Mouse (Mus musculus) limb, embryonic 11.5 days (tissue): ENCODE results near the gene Thop1. TPM values are rescaled to one million over a fixed set of nuclear protein-coding genes. Genes with fewer than 3 reads are reported as not detected.

Source experiments
- ATAC-seq: fragments of 200-750 bp; cut with Nextera tagmentation; 2 replicates; pipeline ENCODE4 v1.8.0; 2017; ENCODE audit warnings: low read depth; ENCODE audit not compliant: insufficient number of reproducible peaks, low FRiP score, low TSS enrichment
- DNase-seq: peaks from one replicate; pipeline ENCODE4 v3.0.0-alpha.2; 2015; ENCODE audit warnings: low spot score
- H3K27ac ChIP-seq: fragments of 300-500 bp; sonication (generic); replicated peaks from 2 replicates; pipeline ENCODE4 v1.5.1; 2014; ENCODE audit warnings: low read depth, mild to moderate bottlenecking, low read length
- H3K27me3 ChIP-seq: fragments of 300-500 bp; sonication (generic); 2 replicates; pipeline ENCODE4 v1.6.1; 2014; ENCODE audit warnings: mild to moderate bottlenecking, low read length, mixed read lengths; ENCODE audit not compliant: control insufficient read depth, insufficient read depth
- H3K36me3 ChIP-seq: fragments of 300-500 bp; sonication (generic); 2 replicates; pipeline ENCODE4 v1.6.1; 2014; ENCODE audit warnings: mild to moderate bottlenecking, low read length, moderate library complexity, mixed read lengths; ENCODE audit not compliant: control insufficient read depth, insufficient read depth
- H3K4me1 ChIP-seq: fragments of 300-500 bp; sonication (generic); 2 replicates; pipeline ENCODE4 v1.6.1; 2014; ENCODE audit warnings: low read length, mixed read lengths; ENCODE audit not compliant: control insufficient read depth, insufficient read depth
- H3K4me2 ChIP-seq: fragments of 300-500 bp; sonication (generic); 2 replicates; pipeline ENCODE4 v1.6.1; 2014; ENCODE audit warnings: low read depth, mild to moderate bottlenecking, moderate library complexity; ENCODE audit not compliant: severe bottlenecking
- H3K4me3 ChIP-seq: fragments of 300-500 bp; sonication (generic); 2 replicates; pipeline ENCODE4 v1.5.1; 2014; ENCODE audit warnings: low read depth, low read length
- H3K9ac ChIP-seq: fragments of 300-500 bp; sonication (generic); 2 replicates; pipeline ENCODE4 v1.6.1; 2014; ENCODE audit warnings: mild to moderate bottlenecking, low read length
- H3K9me3 ChIP-seq: fragments of 300-500 bp; sonication (generic); 2 replicates; pipeline ENCODE4 v1.6.1; 2016; ENCODE audit warnings: low read length; ENCODE audit not compliant: control insufficient read depth
- WGBS: fragments of 180-500 bp; shearing (Covaris S2); extraction: QIAGEN DNeasy Blood & Tissue Kit; methylation state at CpG from one replicate; pipeline ENCODE4 v1.1.7; 2014; 5-methylcytosine and 5-hydroxymethylcytosine counted together
- polyA plus RNA-seq: library from polyadenylated mRNA; unstranded; fragments of >200 nt; fragmentation: Nextera tagmentation; extraction: Ambion mirVana; gene quantifications from 2 replicates; pipeline ENCODE4 v1.2.1, GENCODE M21; 2014

The Thop1 gene
- polyA plus RNA-seq: 64.0 and 73.5 TPM in 2 replicates

- Histone ChIP-seq H3K27me3 (no peaks in the 10 kb centered on the region), H3K9me3 (no peaks in the 10 kb centered on the region), H3K9ac (peak within 1 kb of the TSS; percentile 82), H3K4me3 (peak within 1 kb of the TSS; percentile 72), H3K36me3 (peaks cover 19% of the 10 kb centered on the region), H3K4me2 (peak within 1 kb of the TSS; percentile 78), H3K4me1 (peaks cover 13% of the 10 kb centered on the region), H3K27ac (no peak within 1 kb of the TSS)
- under 1% methylated on average over 35 of the region's 35 CpGs for WGBS
- peak; percentile 97 for ATAC-seq
- peak; percentile 99 for DNase-seq
Observed at GRCm38 (mm10) chr10:81069836-81070235, at the start of gene Thop1. Gene Thop1 (plus strand): TSS chr10:81070035.

- Histone ChIP-seq H3K36me3 (no peaks in the 10 kb centered on the region), H3K9me3 (no peaks in the 10 kb centered on the region), H3K27ac (no peak overlapping the region), H3K4me2 (no peak overlapping the region), H3K4me3 (no peak overlapping the region), H3K4me1 (peaks cover 4% of the 10 kb centered on the region; the same call in 1 of the 2 replicates), H3K27me3 (peaks cover 29% of the 10 kb centered on the region), H3K9ac (no peak overlapping the region)
- WGBS: 70% methylated on average over 2 of the region's 2 CpGs
- DNase-seq (no peak), ATAC-seq (no peak)
Observed at GRCm38 (mm10) chr10:81020207-81020606, 49.6 kb upstream of the Thop1 start.

- ATAC-seq: no peak
- Histone ChIP-seq H3K4me1 (peaks cover 4% of the 10 kb centered on the region; the same call in 1 of the 2 replicates), H3K9me3 (no peaks in the 10 kb centered on the region), H3K27me3 (peaks cover 31% of the 10 kb centered on the region), H3K4me2 (no peak overlapping the region), H3K9ac (no peak overlapping the region), H3K36me3 (no peaks in the 10 kb centered on the region), H3K27ac (no peak overlapping the region), H3K4me3 (no peak overlapping the region)
- 14% methylated on average over 26 of the region's 26 CpGs for WGBS
- DNase-seq: no peak
Observed at GRCm38 (mm10) chr10:81021547-81022110, 48.2 kb upstream of the Thop1 start.

- Histone ChIP-seq H3K9me3 (no peaks in the 10 kb centered on the region), H3K4me2 (no peak overlapping the region), H3K36me3 (no peaks in the 10 kb centered on the region), H3K27ac (no peak overlapping the region), H3K27me3 (peaks cover 31% of the 10 kb centered on the region), H3K9ac (no peak overlapping the region), H3K4me3 (no peak overlapping the region), H3K4me1 (peaks cover 4% of the 10 kb centered on the region; the same call in 1 of the 2 replicates)
- no peak for DNase-seq
- 69% methylated on average over 8 of the region's 8 CpGs for WGBS
- no peak for ATAC-seq
Observed at GRCm38 (mm10) chr10:81022744-81023143, 47.1 kb upstream of the Thop1 start.

GRCm38 (mm10) chr10:81024346-81024937, 45.4 kb upstream of the Thop1 start:
- H3K27me3 ChIP-seq: peaks cover 31% of the 10 kb centered on the region
- peaks cover 4% of the 10 kb centered on the region; the same call in 1 of the 2 replicates for H3K4me1 ChIP-seq
- H3K36me3 ChIP-seq: no peaks in the 10 kb centered on the region
- no peak for ATAC-seq
- no peak for DNase-seq
- H3K4me2 ChIP-seq: no peak overlapping the region; the same call in 1 of the 2 replicates
- WGBS: 70% methylated on average over 5 of the region's 5 CpGs
- no peak overlapping the region for H3K9ac ChIP-seq
- no peak overlapping the region for H3K4me3 ChIP-seq
- H3K27ac ChIP-seq: no peak overlapping the region
- H3K9me3 ChIP-seq: no peaks in the 10 kb centered on the region

- Histone ChIP-seq H3K4me1 (peaks cover 4% of the 10 kb centered on the region; the same call in 1 of the 2 replicates), H3K4me3 (peak overlapping the region; percentile 15), H3K9ac (no peak overlapping the region), H3K27ac (no peak overlapping the region), H3K27me3 (peaks cover 31% of the 10 kb centered on the region), H3K36me3 (no peaks in the 10 kb centered on the region), H3K9me3 (no peaks in the 10 kb centered on the region), H3K4me2 (peak overlapping the region; percentile 49)
- ATAC-seq (no peak), DNase-seq (peak; percentile 51)
- 2% methylated on average over 42 of the region's 43 CpGs for WGBS
Observed at GRCm38 (mm10) chr10:81025047-81025621, 44.7 kb upstream of the Thop1 start.

GRCm38 (mm10) chr10:81025639-81026275, 44.1 kb upstream of the Thop1 start, which contains the start of gene Diras1:
Gene Diras1 (minus strand): TSS chr10:81025662.
- DNase-seq (no peak), ATAC-seq (no peak)
- Histone ChIP-seq H3K9me3 (no peaks in the 10 kb centered on the region), H3K27ac (no peak within 1 kb of the TSS), H3K4me1 (peaks cover 4% of the 10 kb centered on the region; the same call in 1 of the 2 replicates), H3K9ac (no peak within 1 kb of the TSS), H3K4me2 (peak within 1 kb of the TSS; percentile 49), H3K36me3 (peaks cover 3% of the 10 kb centered on the region; the same call in 1 of the 2 replicates), H3K4me3 (peak within 1 kb of the TSS; percentile 15), H3K27me3 (peaks cover 31% of the 10 kb centered on the region)
- 48% methylated on average over 12 of the region's 12 CpGs for WGBS

- Histone ChIP-seq H3K4me3 (no peak overlapping the region), H3K4me1 (peaks cover 4% of the 10 kb centered on the region; the same call in 1 of the 2 replicates), H3K9me3 (no peaks in the 10 kb centered on the region), H3K9ac (no peak overlapping the region), H3K4me2 (no peak overlapping the region), H3K27me3 (peaks cover 22% of the 10 kb centered on the region), H3K27ac (no peak overlapping the region), H3K36me3 (peaks cover 5% of the 10 kb centered on the region; the same call in 1 of the 2 replicates)
- ATAC-seq (no peak), DNase-seq (no peak)
- 93% methylated on average over 5 of the region's 5 CpGs for WGBS
Observed at GRCm38 (mm10) chr10:81026857-81027256, 43.0 kb upstream of the Thop1 start.
